Mouse (Mus musculus) G1E (cell line): ENCODE data around the gene Grid2.

Experiments
- CTCF ChIP-seq: IDR thresholded peaks from 2 replicates; pipeline ENCODE4 v1.5.1; 2012; ENCODE audit warnings: low read depth, low read length, inconsistent platforms, mixed read lengths
- GATA1 ChIP-seq: IDR thresholded peaks from 2 replicates; pipeline ENCODE4 v1.6.1; 2012; ENCODE audit warnings: borderline replicate concordance, low read length, inconsistent platforms, mixed read lengths
- GATA2 ChIP-seq: IDR thresholded peaks from 2 replicates; pipeline ENCODE4 v1.6.1; 2012; ENCODE audit warnings: low read depth, low read length, inconsistent platforms, borderline replicate concordance
- POLR2AphosphoS5 ChIP-seq: IDR thresholded peaks from 2 replicates; pipeline ENCODE4 v1.6.1; 2012; ENCODE audit warnings: low read depth, low read length, inconsistent platforms; ENCODE audit not compliant: insufficient replicate concordance
- TAL1 ChIP-seq: conservative IDR thresholded peaks from 2 replicates; pipeline ENCODE4 v1.6.1; 2012; ENCODE audit warnings: low read depth, low read length, inconsistent platforms, mixed read lengths

- TF ChIP-seq CTCF (no peak), POLR2AphosphoS5 (no peak), GATA1 (no peak), TAL1 (no peak), GATA2 (no peak)
These were observed 946.9 kb downstream of the Grid2 start for GRCm38 (mm10) chr6:64202396-64203122.
